Mouse (Mus musculus): Measurements from ENCODE around the gene Cnpy3.

- TF ChIP-seq GATA1 (IDR thresholded peaks at IDR 0.05; ENCODE audit: low read length) (no peak), TAL1 (IDR thresholded peaks at IDR 0.05; ENCODE audit: low read length) (no peak)
Observed at GRCm38 (mm10) chr17:46751056-46751793, 789 bp downstream of the Cnpy3 start.
